Mouse (Mus musculus) right cerebral cortex, adult 18-20 months (tissue): Measurements from ENCODE around the gene Irf2bp2.
"Not testable (repeated sequence)": the region's sequence is repeated elsewhere in the genome, so short reads cannot be mapped to it uniquely, and the experiment has no call there.

Experiments used
- DNase-seq: peaks from one replicate; pipeline ENCODE4 v3.0.0; 2022; ENCODE audit warnings: mixed read lengths

Irf2bp2 gene

DNA sequence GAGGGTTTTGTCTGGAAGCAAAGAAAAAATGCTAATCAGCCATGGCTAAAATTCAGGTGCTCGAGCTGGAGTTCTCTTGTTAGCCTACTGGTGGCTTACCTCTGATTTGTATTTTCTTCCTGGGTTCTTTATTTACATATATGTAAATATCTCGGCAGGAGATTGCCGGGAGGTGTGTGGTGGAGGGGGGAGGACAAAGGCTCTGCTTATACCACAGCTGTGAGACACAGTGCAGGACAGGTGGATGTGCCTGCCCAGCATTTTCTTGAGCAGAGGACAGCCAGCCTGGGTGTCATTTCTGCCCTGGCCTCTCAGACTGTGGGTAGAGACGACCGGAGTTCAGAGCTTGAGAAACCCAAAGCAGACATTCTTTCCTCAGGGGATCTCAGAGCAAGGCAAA is 7.5 kb upstream of the Irf2bp2 start:
- DNase-seq: no peak

DNA sequence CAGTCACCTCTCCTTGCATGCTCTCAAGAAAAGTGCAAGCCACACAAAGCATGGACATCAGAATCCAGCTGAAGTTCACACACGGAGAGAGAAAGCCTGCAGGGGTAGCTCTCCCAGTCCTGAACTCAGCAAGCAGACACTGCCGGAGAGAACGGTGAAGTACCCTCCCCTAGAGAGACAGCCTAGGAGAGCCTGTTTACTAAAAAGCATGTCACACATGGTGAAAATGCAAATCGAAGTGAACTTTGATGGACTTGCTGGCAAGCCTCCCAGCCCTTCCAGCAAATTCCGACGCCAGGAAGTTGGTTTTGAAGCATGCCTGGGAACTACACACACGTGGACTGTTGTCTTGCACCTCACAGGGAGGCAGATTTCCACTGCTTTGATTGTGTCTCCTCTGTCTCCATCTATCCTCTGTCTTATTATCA is 7.0 kb upstream of the Irf2bp2 start:
- DNase-seq: no peak

DNA sequence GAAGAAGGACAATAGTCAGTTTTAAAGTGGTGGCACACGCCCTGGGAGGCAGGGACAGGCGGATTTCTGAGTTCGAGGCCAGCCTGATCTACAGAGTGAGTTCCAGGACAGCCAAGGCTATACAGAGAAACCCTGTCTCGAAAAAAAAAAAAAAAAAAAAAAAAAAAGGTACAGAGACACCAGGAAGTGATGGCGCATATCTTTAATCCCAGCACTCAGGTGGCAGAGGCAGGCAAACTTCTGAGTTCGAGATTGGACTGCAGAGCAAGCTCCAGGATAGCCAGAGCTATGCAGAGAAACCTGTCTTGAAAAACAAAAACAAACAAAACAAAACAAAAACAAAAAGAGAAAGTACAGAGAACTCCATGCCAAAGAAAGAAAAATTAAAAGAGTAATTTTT is 6.6 kb upstream of the Irf2bp2 start:
- not testable (repeated sequence) for DNase-seq

DNA sequence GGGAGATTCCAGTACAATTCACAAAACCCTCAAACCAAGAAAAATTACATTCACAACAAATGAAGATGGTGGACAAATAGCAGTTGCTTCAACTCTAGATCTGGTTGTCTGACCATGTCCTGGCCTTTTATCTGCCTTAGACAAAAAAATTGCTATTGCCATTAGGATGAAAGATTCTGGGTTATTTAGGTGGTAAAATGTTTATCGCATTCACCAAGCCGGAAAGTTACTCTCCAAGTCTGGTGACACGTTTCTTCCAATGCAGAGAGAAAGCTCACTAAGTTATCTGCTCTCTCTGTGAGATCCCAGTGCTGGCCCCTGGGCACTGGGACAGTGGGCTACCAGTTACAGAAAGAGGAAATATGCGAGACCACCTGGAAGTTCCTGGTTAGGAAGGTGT is 5.5 kb upstream of the Irf2bp2 start:
- no peak for DNase-seq

DNA sequence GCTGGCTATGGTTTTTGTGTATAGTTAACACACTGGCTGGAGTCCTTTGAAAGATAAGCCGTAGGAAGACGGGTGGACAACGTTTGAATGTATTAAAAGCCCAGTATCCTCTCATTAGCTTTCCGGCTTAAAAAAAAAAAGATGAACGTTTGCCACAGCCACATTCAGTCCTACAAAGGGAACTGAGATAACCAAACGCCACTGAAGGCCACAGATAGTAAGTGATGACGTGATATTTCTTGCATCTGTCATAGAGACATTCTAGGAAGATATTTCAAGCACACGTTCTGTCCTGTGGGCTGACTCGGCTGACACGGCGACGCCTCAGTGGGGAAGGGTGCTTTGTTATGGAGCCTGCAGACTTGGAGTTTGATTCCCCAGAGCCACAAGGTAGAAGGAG is 4.4 kb upstream of the Irf2bp2 start:
- DNase-seq: no peak

DNA sequence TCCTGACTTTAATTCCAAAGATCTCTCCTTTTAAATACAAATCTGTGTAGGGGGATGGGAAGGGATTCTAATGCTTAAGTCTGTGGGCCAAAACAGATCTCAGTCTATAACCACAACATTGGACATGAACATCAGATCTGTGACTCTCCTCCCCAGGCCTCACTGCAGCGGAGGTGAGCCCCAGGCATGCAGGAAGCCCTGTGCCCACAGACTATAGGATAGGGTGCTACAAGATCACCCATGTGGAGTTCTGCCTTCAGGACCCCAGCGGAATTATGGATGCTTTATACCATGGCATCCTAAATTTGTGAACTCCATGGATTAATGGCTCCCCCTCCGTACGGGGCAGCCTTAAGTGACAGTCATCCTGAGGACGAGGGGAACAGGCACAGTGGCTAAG is 2.9 kb upstream of the Irf2bp2 start:
- DNase-seq: no peak

DNA sequence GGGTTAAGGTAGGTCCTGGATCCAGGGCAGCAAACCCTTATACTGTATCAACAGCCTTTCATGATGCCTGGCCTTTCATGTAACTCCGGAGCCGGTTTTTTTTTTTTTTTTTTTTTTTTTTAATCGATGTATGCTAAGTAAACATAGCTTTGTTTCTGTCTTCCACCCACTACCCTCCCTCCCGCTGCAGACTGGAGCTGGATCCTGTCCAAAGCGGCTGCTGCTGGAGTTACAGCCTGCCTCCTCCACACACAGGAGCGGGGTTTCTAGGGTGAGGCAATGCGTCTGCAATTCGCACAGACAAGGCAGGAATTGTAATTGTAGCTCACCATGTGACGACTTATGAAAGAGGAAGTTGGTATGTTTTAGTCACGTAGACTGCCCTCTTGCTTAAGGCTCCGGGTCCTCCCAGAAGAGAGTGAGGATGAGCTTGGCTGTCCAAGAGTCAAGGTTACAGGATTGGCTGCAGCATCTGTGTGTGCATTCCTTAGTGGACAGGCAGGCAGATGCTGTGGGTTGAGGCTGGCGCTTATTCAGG is 2.4 kb upstream of the Irf2bp2 start:
- DNase-seq: peak; percentile 93

DNA sequence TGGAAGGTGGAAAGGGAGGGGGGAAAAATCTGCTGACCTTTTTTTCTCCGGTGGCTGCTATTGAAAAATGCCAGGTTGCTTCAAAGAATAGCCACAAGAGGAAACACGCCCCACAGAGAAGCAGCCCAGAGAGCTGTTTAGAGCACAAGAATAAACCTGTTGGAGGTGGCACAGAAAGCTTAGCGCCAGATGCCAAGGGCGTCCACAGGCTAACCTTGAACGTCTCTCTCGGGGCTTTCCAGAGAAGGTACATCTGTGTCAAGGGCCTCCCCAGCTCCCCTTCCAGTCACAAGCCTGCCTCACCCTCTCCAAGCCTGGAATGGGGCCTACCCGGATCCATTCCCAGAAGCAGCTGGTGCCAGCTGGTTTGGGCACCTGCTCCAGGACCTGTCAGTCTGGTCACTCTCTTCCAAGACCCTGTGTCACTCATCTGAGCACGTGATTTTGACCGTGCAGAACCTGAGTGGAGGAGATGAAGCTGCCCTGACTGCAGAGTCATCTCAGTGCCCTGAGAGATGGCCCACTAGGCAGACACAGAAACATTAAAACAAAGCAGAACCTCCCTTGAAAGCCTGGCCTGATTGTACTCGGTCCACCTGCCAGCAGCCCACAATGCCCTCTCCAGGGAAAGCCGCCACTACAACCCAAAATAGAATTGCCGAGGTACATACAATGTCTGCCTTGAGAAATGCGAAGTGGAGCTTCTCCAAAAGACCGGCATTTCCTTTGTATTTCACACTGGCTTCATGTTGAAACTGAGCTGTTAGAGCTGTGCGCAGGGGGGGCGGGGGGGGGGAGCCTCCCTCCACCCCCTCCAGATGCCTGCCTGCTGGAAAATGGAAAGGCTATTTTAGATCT is 1.6 kb upstream of the Irf2bp2 start:
- peak; percentile 55 for DNase-seq

DNA sequence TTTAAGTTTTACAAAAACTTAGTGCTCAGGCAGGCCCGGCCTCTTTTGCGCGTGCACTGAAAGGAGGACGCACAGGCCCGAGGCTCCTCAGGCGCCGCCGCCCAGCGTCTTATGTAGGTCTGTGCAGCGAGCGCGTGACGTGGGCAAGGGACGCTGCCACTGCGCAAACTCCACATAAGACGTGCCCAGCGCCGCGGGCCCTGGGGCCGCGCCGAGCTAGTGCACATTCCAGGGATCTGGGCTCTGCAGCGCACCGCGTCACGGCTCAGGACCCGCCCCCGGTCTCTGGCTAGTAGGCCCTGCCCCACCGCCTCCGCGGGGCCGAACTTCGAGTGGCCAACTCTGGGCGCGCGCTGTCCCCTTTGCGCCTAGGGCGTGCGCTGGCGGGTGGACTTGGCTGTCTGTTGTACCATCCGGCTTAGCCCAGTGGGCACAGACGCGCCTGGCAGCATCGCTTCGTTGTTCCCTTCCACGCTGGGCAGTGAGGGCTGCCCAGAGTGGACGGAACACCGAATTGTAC is 755 bp upstream of the Irf2bp2 start:
- peak; percentile 99 for DNase-seq

DNA sequence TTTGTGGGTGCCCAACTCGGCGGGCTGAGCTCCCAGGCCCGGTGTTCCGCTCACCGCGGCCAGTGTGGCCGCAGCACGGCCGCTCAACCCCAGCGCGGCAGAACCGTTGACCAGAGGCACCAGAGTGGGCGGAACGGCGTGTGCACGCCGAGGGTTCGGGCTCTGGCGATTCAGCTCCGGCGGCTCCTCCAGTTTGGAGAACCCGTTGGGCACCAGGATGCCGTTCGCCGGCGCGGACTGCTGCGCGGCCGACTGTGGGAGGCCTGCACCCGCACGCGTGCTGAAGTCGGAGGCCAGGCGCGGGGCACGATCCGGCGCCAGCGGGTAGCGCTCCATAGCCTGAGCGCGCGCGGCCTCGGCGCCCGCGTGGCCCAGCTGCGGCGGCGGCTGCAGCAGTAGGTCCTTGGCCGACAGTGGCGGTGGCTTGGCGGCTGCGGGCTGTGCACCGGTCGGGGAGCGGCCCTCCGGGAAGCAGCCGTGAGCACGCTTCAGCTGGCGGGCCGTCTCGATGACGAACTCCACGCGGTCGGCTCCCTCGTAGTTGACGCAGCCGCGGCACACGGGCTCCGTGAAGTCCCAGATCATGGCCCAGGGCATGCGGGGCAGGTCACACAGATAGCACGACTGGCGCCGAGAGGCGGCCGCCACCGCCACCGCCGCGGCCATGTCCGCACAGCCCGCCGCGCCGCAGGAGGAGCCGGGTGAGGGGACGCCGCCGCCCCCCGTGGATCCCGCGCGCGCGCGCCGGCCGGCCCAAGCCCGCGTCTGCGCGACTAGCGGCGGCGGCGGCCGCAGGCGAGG is 815 bp downstream of the Irf2bp2 start:
- DNase-seq: no peak

DNA sequence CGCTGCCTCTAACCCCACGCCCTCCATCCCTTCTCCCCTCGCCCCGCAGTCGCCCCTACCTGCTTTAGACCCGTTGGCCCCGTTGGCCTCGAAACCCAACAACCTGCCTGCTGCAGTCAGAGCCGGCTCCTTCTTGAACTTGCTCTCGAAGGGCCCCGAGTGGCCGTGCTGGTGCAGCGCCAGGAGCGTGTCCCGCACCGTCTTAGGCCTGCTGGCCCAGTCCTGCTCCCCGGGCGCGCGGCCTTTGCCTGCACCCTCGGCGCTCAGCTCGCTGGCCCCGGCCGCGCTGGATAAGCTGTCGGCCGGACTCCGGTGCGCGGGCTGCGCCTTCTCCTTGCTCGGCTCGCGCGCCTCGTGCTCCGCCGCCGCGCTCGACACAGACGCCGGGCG is 1.4 kb downstream of the Irf2bp2 start:
- DNase-seq: no peak

DNA sequence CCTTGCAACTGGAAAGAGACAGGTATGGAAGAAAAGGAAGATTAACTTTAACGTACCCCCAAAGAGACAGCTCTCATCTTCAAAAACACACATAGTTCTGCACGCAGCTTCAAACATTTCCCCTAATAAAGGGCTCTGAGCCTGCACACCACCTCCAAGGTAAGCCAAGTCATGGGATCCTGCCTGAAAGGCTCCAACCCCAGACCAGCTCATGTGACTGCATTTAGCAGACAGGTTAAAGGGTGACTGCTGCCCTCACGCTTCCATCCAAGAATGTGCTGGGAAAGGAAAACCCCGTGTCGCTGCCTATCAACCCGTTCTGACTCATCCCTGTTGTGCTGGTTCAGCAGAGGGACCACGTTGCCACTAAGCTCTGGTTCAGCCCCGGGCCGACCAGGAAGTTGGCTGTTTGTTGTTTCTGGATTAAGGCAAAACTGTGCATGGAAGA is 1.9 kb downstream of the Irf2bp2 start:
- DNase-seq: peak; percentile 60

DNA sequence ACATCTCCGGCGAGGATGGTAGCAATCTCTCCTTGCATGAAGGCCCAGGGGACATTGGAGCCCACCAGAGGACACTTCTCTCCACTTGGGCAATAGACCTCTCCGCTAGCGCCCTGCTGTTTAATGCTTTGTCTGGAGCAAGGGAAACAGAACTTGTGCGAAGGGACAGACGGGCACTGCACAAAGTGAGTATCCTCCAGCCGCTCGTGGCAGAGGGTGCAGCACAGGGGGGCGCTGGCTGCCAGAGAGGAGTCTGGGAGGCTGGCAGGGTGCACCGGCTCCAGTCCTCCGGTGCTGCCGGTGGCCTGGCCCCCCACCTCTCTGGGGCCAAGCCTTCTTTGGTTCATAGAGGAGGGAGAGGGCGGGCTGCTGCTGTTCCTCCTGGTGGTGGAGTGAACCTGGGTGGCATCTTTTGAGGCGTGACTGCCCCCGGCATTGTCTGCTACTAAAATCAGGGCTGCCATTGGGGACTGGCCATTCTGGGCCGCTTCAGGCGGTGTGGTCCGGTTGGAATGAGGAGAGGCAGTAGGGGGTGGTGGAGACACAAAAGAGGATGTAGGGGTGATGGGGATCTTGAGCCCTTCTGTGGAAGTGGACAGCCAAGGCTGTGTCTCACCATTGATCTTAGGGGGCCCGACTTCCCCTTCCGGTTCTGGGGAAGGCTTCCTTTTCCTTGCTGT is 2.5 kb downstream of the Irf2bp2 start:
- DNase-seq: peak; percentile 61

DNA sequence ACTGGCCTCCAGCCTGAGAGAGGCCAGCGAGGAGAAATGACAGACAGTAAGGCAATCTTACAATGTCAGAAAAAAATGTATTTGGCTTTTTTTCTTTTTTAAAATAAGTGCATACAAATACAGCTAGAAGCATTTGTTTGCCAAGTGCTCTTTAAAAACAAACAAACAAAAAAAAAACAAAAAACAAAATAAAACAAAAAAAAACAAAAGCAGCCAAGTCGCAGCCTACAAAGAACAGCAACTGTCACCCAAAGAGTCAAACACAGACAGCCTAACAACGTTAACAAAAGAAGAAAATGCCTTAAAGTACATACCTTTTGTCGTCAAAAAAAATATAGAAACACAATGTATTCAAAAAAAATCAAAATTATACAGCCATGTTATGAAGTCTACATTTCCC is 3.2 kb downstream of the Irf2bp2 start:
- no peak for DNase-seq

DNA sequence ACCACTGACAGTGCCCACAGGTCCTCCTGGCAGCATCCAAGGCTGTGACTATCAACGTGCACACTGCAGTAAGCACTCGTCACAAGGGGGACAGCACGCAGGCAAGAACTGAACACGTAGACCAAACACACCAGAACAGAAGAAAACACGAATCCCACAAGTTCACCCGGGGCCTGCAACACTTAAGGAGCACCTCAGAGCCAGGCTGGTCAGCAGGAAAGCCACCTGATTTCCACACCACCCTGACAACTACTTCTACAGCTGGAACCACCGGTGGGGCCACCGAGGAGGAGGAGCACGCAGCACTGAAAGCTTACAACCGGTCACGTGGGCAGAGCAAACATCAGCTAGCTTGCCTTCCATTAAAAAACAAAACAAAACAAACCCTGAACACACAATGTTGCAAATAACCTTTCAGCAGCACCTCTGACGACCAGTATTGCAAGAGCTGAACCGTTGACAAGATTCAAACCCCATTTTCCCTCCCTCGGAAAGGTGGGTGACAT is 3.7 kb downstream of the Irf2bp2 start:
- DNase-seq: no peak

DNA sequence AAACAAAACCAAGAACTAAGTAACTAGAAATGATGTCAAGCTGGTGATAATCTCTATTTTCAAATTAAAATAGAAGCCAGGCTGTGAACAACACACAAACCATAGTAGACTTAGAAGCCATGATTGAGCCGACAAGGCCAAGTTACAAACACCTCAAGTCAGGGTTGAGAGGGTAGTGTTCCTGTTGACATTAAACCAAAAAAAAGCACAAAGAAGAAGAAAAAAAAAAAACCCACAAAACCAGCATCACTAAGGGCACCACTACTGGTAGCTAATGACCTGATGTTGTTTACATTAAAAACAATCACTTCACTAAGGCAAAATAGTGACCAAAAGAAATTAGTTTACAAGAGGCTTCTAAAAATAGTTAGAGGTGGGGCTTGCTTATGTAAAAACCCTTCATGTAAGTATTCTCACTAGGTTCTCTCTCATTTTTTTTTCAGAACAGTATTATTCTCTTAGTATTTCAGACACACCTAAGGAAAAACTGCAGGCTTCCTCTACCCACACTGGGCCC is 4.2 kb downstream of the Irf2bp2 start:
- DNase-seq: no peak

DNA sequence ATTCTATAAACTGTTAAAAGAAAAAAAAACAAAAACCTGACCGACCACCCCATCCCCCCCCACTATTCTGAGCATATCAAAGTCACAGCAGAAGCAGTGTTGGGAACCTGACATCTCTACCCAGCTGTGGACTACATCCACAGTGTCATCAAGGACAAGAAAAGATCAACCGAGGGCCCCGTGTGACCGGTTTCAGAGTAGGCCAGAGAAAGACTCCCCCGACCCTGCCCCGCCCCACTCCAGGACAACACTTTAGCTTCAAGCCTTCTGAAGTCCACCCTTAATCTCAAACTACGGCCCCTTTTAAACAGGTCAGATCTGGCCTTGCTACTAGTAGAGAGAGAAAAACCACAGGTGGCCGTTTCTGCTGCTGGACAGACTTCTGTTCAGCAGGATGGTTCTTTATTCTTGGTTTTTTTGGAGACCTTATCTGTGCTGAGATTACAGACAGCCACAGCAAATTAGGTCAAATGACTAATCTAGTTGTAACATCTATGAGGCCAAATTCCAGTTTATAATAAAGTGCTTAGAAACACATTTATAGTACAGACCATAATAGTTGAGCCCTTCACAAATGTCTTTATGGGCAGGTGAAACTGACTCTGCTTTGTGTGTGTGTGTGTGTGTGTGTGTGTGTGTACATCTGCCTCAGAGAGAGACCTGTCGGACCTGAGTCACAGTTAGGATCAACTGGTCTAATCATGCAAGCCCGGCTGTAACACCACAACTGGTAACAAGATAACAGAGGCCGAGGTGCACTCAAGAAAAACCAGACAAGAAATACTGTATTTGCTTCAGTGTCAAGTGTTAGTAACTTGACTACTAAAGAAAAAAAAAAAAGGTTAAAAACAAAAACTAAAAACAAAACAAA is 4.9 kb downstream of the Irf2bp2 start:
- DNase-seq: no peak

DNA sequence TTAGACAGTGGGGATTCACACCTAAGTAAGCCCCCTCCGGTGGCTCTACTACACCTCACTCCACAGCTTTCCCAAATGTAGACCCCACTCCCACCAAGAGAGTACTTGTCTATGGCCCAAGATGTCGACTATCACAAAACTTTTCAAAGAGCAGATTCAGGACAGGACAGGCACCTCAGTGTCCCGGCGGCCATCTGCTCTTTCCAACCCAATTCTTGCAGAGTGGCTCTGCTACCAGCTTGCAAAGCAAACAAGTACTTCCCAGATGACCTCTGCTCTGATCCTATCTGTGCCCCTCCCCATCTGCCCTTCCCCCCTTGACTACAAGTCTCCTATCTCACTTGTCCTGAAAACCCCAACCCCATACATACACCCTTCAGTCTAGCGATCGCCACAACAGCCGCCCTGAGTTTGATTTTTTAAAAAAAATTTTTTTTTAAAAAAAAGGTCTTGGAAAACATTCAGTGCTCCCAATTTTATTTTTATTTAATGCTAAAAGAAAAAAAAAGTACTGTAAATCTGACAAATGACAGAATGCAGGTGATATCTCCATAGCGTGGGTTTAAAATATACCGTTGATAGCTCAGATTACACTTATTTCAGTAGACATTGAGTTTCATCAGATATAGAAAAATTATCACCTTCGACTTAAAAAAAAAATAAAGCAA is 5.8 kb downstream of the Irf2bp2 start:
- no peak for DNase-seq

DNA sequence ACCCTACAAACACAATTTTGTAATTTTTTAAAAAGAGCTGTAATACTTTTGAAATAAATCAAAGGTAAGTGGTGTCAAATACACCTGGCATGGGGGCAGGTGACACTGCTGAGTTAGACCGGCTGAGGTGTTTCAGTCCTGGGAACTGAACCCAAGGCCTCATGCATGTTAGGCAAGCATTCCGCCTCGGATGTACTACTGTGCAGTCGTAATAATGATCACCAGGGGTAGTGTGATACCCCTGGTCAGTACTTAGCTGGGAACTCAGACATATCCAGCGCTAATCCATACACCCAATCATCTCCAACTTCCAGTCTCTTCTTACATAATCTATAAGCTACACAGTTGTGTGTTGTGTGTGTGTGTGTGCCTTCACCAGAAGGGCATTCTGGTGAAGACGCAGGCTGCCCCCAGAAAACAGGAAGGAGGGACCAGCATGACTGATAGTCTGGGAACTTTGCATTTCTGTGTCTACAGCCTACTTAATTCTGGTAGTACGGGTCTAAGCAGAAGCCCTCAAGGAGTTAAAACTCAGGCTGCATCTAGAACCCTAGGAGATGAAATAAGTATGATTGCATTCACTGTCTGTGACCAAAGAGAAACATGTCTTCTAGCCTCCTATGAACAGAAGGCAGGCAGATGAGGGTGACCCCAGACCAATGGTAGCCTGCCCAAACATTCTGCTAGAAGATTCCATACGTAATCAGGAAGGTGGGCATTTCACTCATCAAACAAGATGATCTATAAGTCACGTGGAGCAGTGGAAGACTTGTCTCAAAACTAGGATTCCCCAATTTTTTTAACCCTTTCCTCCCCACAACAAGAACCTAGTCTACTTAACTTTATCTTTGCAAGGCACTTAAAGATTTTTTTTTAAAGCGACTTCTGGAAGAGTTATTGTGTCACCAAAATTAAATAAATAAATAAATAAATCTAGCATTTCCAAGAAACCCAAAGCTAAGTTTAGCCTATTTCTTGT is 6.9 kb downstream of the Irf2bp2 start:
- DNase-seq: no peak

DNA sequence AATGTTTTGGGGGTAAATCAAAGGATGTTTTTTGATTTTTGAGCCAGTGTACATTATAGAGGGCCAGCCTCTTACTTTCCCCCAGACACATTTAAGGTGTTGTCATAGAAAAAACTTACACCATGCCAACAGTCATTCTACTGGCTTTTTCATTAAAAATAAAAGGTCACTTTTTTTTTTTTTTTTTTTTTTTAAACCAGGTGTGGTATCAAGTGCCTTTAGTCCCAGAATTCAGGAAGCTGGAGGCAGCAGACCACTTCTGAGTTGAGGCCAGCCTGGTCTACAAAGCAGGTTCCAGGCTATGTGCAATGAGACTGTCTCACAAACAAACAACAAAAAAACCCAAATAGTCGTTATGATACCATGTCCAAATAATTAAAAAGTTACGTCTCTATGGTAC is 7.7 kb downstream of the Irf2bp2 start:
- DNase-seq: no peak
